Mouse (Mus musculus) neutrophil, adult 83 days (primary cell): ENCODE results near the gene Rap1b. TPM values are rescaled to one million over a fixed set of nuclear protein-coding genes. Genes with fewer than 3 reads are reported as not detected.

Experiments
- total RNA-seq, 2 experiments: library from RNA; stranded (reverse); gene quantifications; one replicate each; pipeline ENCODE4 v1.2.4; 2023

The Rap1b gene
- total RNA-seq: 100 to 1,000 TPM; 241 to 271 TPM

GRCm38 (mm10) chr10:117845597-117846259 lies at the start of gene Rap1b:
Rap1b (minus strand) TSS chr10:117846035.

GRCm38 (mm10) chr10:117792141-117793091 lies 53.4 kb downstream of the Rap1b start, which contains the start of gene Nup107:
Nup107 (minus strand) TSS chr10:117792705.

Other genes with a start within 250 kb of the Rap1b start
- gene Cpm, start 216.5 kb downstream of the Rap1b start, total RNA-seq: under 1 TPM; 0.97 to 0.99 TPM
- gene Mdm2, start 135.3 kb downstream of the Rap1b start, total RNA-seq: 100 to 1,000 TPM; 149 to 171 TPM
- 1 to 10 TPM; 6.1 to 6.3 TPM for gene Slc35e3, start 99.7 kb downstream of the Rap1b start, total RNA-seq
- gene Nup107, start 53.3 kb downstream of the Rap1b start, total RNA-seq: 10 to 100 TPM; 35.3 to 40.2 TPM